Mouse (Mus musculus): Measurements from ENCODE around the gene Smim24. TPM values are rescaled to one million over a fixed set of nuclear protein-coding genes. Genes with fewer than 3 reads are reported as not detected.

The Smim24 gene
- polyA plus RNA-seq, 1 experiment from 2014 or later, result 2.3 TPM

DNA sequence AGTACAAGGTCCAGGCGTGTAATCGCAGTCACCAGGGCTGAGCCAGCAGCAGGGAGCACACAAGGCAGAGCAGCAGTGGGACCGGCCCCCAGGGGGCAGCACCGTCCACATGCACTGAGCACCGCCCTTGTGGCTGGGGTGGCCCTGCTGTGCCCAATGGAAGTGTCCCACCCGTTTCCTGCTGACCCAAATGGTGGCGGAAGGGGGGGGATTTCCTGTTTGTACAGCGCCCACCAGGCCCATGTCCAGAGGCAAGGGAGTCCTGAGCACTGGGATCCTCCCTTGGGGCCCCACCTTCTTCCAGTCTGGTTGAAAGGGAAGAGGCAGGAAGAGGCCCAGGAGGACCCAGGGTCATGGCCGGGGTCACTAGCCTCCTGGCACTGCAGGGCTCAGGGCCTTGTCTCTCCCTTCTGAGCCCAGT is 16.0 kb downstream of the Smim24 start:
- ATAC-seq (ENCODE audit: low FRiP score), result peak; percentile 43
- no peak overlapping the region for H3K9ac ChIP-seq (ENCODE audit: low read length)
- no peaks in the 10 kb centered on the region for H3K9me3 ChIP-seq (ENCODE audit: control insufficient read depth, low read length)
- DNase-seq (ENCODE audit: low spot score, missing footprints), result peak; percentile 97
- H3K4me1 ChIP-seq (ENCODE audit: control insufficient read depth, insufficient read depth, low read length), result peaks cover 28% of the 10 kb centered on the region
- H3K27me3 ChIP-seq (ENCODE audit: control insufficient read depth, insufficient read depth, low read length), result peaks cover 39% of the 10 kb centered on the region
- H3K27ac ChIP-seq (ENCODE audit: low read depth, low read length), result no peak overlapping the region
- H3K36me3 ChIP-seq (ENCODE audit: control insufficient read depth, insufficient read depth, low read length), result no peaks in the 10 kb centered on the region
- no peak overlapping the region for H3K4me3 ChIP-seq (ENCODE audit: low read depth, low read length)
- H3K4me2 ChIP-seq, result no peak overlapping the region
- WGBS, result 11% methylated on average over 9 of the region's 9 CpGs

DNA sequence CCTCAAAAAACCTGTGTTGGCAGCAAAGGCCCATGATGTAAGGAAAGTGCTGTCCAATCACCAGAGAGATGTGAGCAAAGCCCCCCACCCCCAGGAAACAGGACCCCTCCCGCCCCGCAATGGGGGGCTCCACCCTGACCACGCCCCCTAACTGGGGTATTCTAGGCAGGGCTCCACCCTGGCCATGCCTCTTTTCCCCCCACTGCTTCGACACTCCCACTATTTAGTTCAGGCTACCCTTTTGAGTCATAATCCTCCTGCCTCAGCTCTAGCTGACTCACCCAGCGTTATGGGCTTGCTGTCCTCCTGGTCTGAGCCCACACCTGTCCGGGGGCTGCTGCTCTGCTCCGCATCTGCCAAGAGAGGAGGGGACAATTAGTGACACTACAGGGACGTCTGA is 16.5 kb downstream of the Smim24 start:
- Histone ChIP-seq H3K4me1 (ENCODE audit: control insufficient read depth, insufficient read depth, low read length) (peaks cover 32% of the 10 kb centered on the region), H3K9me3 (ENCODE audit: control insufficient read depth, low read length) (no peaks in the 10 kb centered on the region), H3K4me3 (ENCODE audit: low read depth, low read length) (no peak overlapping the region), H3K36me3 (ENCODE audit: control insufficient read depth, insufficient read depth, low read length) (no peaks in the 10 kb centered on the region), H3K27me3 (ENCODE audit: control insufficient read depth, insufficient read depth, low read length) (peaks cover 35% of the 10 kb centered on the region), H3K4me2 (no peak overlapping the region), H3K27ac (ENCODE audit: low read depth, low read length) (no peak overlapping the region), H3K9ac (ENCODE audit: low read length) (no peak overlapping the region)
- DNase-seq (ENCODE audit: low spot score, missing footprints), result no peak
- ATAC-seq (ENCODE audit: low FRiP score), result no peak
- WGBS, result 13% methylated on average over 8 of the region's 8 CpGs

DNA sequence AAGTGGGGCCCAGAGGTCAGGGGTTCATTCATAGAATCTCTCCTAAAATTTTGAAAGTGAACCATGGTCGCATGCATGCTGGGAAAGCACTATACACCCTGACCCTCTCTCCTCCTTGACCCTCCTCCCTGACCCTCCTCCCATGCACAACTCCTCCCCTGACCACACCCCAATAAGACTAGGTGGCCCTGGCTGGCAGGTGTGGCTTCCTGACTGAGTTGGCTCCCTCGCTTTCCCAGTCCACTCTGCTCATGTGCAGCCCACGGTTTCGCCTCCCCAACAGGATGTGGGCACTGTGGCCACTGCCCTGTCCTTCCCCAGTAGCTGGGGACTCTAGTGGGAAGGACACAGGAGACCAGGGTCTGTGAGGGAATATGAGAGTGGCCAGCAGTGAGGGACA is 17.5 kb downstream of the Smim24 start:
- Histone ChIP-seq H3K27me3 (ENCODE audit: control insufficient read depth, insufficient read depth, low read length) (peaks cover 29% of the 10 kb centered on the region), H3K4me2 (no peak overlapping the region), H3K9ac (ENCODE audit: low read length) (no peak overlapping the region), H3K4me3 (ENCODE audit: low read depth, low read length) (no peak overlapping the region), H3K9me3 (ENCODE audit: control insufficient read depth, low read length) (no peaks in the 10 kb centered on the region), H3K36me3 (ENCODE audit: control insufficient read depth, insufficient read depth, low read length) (no peaks in the 10 kb centered on the region), H3K4me1 (ENCODE audit: control insufficient read depth, insufficient read depth, low read length) (peaks cover 35% of the 10 kb centered on the region), H3K27ac (ENCODE audit: low read depth, low read length) (no peak overlapping the region)
- 61% methylated on average over 4 of the region's 4 CpGs for WGBS
- DNase-seq (ENCODE audit: low spot score, missing footprints) (no peak), ATAC-seq (ENCODE audit: low FRiP score) (no peak)

DNA sequence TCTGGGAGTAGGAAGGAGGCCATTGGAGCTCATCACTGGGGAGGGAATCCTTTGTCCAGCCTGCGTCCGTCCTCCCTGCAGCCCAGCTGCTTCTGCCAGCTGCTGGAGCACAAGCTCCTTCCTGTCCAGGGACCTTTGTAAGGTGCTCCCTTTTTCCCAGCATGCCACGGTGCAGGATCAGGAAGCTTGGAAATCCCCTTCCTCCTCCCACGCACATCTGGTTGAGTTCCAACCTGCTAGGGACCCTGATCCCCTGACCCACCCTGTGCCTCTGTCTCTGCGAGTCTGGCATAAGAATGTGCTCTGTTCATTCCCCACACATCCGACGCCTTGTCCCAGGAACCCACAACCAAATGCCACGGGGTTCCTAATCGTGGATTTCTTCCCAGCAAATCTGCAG is 18.1 kb downstream of the Smim24 start:
- H3K9ac ChIP-seq (ENCODE audit: low read length), result no peak overlapping the region
- DNase-seq (ENCODE audit: low spot score, missing footprints) (no peak), ATAC-seq (ENCODE audit: low FRiP score) (no peak)
- H3K4me3 ChIP-seq (ENCODE audit: low read depth, low read length), result no peak overlapping the region
- no peak overlapping the region for H3K4me2 ChIP-seq
- no peak overlapping the region for H3K27ac ChIP-seq (ENCODE audit: low read depth, low read length)
- H3K9me3 ChIP-seq (ENCODE audit: control insufficient read depth, low read length), result no peaks in the 10 kb centered on the region
- peaks cover 35% of the 10 kb centered on the region for H3K4me1 ChIP-seq (ENCODE audit: control insufficient read depth, insufficient read depth, low read length)
- H3K36me3 ChIP-seq (ENCODE audit: control insufficient read depth, insufficient read depth, low read length), result no peaks in the 10 kb centered on the region
- H3K27me3 ChIP-seq (ENCODE audit: control insufficient read depth, insufficient read depth, low read length), result peaks cover 23% of the 10 kb centered on the region
- WGBS, result 83% methylated on average over 9 of the region's 9 CpGs

DNA sequence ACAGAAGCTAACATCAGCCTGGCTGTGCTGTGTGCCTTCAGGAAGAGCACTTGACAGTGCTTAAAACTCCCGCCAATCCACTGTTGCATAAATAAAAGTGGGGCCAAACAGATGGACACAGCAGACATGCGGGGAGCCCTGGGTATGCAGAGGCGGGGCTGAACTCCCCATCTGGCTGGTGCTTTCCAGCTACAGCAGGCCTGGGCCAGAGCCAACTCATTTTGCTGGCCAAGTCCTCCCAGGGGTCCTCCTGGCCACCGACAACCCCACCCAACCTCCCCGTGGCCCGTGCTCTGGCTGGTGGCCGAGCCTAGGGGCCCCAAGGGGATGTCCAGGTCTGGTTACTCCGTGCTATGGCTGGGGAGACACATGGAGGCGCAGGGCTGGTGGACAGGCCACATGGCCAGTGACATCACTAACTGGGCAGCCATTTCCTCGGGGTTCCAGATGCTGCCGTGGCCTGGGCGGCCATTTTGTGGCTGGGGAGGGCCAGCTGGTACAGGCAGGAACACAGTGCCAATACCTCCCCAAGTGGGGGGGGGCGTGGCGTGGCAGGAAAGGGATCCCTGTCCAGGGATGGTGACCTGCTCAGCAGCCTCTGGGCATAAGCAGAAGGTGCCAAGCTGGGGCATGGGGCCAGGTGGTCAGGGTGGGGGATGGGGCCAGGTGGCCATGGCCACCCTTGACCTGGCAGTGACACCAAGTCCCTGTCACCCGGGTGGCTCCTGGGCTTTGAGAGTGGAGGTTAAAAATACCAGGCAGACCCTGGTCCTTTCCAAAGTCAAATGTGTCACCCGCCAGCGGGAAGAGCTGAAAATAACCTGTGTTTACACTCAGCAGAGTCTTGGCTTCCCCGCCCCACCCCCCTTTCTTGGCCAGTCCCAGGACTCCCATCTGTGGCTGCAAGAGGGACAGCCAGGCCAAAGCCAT is 18.9 kb downstream of the Smim24 start:
- H3K4me2 ChIP-seq, result no peak overlapping the region
- no peaks in the 10 kb centered on the region for H3K9me3 ChIP-seq (ENCODE audit: control insufficient read depth, low read length)
- H3K4me3 ChIP-seq (ENCODE audit: low read depth, low read length), result no peak overlapping the region
- H3K27ac ChIP-seq (ENCODE audit: low read depth, low read length), result no peak overlapping the region
- WGBS, result 83% methylated on average over 18 of the region's 18 CpGs
- DNase-seq (ENCODE audit: low spot score, missing footprints) (no peak), ATAC-seq (ENCODE audit: low FRiP score) (no peak)
- H3K9ac ChIP-seq (ENCODE audit: low read length), result no peak overlapping the region
- peaks cover 33% of the 10 kb centered on the region for H3K4me1 ChIP-seq (ENCODE audit: control insufficient read depth, insufficient read depth, low read length)
- no peaks in the 10 kb centered on the region for H3K36me3 ChIP-seq (ENCODE audit: control insufficient read depth, insufficient read depth, low read length)
- peaks cover 16% of the 10 kb centered on the region for H3K27me3 ChIP-seq (ENCODE audit: control insufficient read depth, insufficient read depth, low read length)

DNA sequence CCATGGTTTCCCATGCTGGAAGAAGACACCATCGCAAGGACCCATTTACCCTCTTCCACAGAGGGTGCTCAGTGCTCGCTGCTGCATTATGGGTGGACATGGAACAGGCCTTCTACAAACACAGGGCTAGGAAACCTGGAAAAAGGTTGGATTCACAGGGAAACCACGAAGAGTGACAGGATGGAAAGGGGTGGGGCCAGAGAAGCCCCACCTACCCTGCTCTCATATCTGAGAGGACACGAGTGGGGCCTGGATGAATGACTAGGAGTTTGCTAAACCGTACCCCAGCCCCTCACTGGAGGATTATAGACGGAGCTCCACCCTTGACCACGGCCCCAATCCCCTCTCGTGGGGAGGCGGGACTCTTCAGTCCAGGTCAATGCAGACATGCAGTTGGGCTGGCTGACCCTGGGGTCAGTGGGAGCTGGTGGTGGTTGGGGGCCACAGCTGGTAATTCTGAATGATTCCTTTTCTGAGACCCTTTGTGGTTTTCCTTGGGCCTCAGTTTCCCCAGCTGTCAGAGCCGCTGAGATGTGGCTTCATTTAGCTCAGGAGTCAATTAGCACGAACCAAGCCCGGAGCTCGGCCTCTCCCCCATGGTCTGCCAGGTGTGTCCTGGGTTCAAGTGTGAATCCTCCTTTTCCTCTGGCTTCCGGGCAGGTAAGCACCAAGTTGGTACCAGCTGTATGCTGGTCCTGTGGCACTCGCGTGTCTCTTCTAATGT is 19.9 kb downstream of the Smim24 start:
- H3K27ac ChIP-seq (ENCODE audit: low read depth, low read length), result no peak overlapping the region; the same call in 1 of the 2 replicates
- H3K27me3 ChIP-seq (ENCODE audit: control insufficient read depth, insufficient read depth, low read length), result peaks cover 6% of the 10 kb centered on the region
- H3K36me3 ChIP-seq (ENCODE audit: control insufficient read depth, insufficient read depth, low read length), result no peaks in the 10 kb centered on the region
- DNase-seq (ENCODE audit: low spot score, missing footprints), result no peak
- H3K9me3 ChIP-seq (ENCODE audit: control insufficient read depth, low read length), result no peaks in the 10 kb centered on the region
- H3K4me3 ChIP-seq (ENCODE audit: low read depth, low read length), result no peak overlapping the region
- peaks cover 33% of the 10 kb centered on the region for H3K4me1 ChIP-seq (ENCODE audit: control insufficient read depth, insufficient read depth, low read length)
- no peak overlapping the region for H3K9ac ChIP-seq (ENCODE audit: low read length)
- 77% methylated on average over 16 of the region's 16 CpGs for WGBS
- no peak for ATAC-seq (ENCODE audit: low FRiP score)
- H3K4me2 ChIP-seq, result no peak overlapping the region

DNA sequence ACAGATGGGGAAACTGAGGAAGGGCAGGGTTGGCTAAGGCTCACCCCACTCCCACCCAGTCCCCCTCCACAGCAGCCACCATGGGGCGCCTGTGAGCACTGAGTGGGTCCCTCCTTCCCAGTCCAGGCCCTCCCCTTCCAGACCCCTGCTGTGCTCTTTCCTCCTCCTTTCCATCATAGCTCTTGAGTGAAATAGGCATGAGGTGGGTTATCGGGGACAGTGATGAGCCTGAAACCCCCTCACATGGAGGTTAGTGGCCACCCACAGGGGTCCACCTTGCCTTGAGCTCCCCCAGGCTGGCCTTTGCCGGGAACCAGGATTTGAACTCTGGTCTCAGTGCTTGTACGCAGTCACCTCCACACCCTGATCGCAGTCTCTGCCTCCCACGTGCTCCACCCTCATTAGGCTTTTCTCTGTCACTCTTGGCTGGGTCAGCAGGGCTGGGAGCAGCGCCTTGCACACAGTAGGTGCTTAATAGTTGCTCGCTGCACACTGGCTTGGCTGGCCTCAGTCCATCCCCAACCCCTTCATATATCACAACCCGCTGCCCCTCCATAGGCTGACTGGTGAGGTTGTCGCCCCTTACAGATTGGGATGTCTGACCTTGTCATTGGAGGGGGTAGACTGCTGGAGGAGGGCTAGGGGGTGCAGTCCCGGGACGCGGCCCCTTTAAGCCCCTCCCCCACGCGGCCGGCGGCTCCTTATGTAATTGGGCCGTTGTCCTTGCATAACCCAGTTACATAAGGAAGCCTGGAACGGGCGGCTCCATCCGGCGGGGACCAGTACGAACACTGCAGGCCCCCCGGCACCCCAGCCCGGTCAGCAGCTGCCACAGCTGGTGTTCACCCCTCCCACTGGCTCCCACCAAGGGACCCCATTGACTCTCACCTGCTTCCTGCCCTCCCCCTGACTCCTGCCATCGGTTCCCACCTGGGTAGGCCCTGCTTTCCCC is 20.7 kb downstream of the Smim24 start:
- peak overlapping the region; percentile 42 for H3K9ac ChIP-seq (ENCODE audit: low read length)
- H3K9me3 ChIP-seq (ENCODE audit: control insufficient read depth, low read length), result no peaks in the 10 kb centered on the region
- no peaks in the 10 kb centered on the region; the same call in 1 of the 2 replicates for H3K27me3 ChIP-seq (ENCODE audit: control insufficient read depth, insufficient read depth, low read length)
- H3K4me2 ChIP-seq, result peak overlapping the region; percentile 17; the same call in 1 of the 2 replicates
- ATAC-seq (ENCODE audit: low FRiP score), result peak; percentile 5; the same call in 1 of the 2 replicates
- H3K27ac ChIP-seq (ENCODE audit: low read depth, low read length), result no peak overlapping the region; the same call in none of the 2 replicates
- H3K36me3 ChIP-seq (ENCODE audit: control insufficient read depth, insufficient read depth, low read length), result no peaks in the 10 kb centered on the region
- H3K4me1 ChIP-seq (ENCODE audit: control insufficient read depth, insufficient read depth, low read length), result peaks cover 36% of the 10 kb centered on the region
- WGBS, result 29% methylated on average over 26 of the region's 26 CpGs
- DNase-seq (ENCODE audit: low spot score, missing footprints), result no peak
- H3K4me3 ChIP-seq (ENCODE audit: low read depth, low read length), result no peak overlapping the region

DNA sequence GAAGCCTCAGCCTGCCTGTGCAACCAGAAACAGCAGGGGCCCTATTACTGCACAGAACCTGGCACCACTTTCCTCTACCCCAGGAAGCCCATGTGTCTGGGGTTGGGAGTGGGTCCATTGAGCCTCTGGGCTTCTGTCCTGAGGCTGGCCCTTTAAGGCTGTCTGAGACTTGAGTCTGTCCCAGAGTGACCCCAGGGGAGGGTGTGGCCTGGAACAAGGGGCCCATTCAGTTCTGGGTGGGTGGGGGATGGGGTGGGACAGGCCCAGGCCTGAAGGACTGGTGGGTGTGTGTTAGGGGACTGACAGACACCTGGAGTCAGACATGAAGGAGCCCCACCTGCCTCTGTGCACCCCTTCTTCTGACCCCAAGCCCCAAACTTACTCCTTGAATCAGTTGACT is 21.8 kb downstream of the Smim24 start:
- no peaks in the 10 kb centered on the region for H3K9me3 ChIP-seq (ENCODE audit: control insufficient read depth, low read length)
- peak; percentile 82 for DNase-seq (ENCODE audit: low spot score, missing footprints)
- no peak overlapping the region for H3K27ac ChIP-seq (ENCODE audit: low read depth, low read length)
- no peaks in the 10 kb centered on the region for H3K36me3 ChIP-seq (ENCODE audit: control insufficient read depth, insufficient read depth, low read length)
- 0 out of 2 replicates have a peak, but pooled peaks have one; percentile 7 for ATAC-seq (ENCODE audit: low FRiP score)
- H3K9ac ChIP-seq (ENCODE audit: low read length), result no peak overlapping the region
- peaks cover 27% of the 10 kb centered on the region for H3K4me1 ChIP-seq (ENCODE audit: control insufficient read depth, insufficient read depth, low read length)
- H3K27me3 ChIP-seq (ENCODE audit: control insufficient read depth, insufficient read depth, low read length), result no peaks in the 10 kb centered on the region; the same call in 1 of the 2 replicates
- H3K4me2 ChIP-seq, result no peak overlapping the region
- no peak overlapping the region for H3K4me3 ChIP-seq (ENCODE audit: low read depth, low read length)

All from midbrain, embryonic 11.5 days (tissue).